Mouse (Mus musculus): ENCODE data around the gene Snx29.

The Snx29 gene

DNA sequence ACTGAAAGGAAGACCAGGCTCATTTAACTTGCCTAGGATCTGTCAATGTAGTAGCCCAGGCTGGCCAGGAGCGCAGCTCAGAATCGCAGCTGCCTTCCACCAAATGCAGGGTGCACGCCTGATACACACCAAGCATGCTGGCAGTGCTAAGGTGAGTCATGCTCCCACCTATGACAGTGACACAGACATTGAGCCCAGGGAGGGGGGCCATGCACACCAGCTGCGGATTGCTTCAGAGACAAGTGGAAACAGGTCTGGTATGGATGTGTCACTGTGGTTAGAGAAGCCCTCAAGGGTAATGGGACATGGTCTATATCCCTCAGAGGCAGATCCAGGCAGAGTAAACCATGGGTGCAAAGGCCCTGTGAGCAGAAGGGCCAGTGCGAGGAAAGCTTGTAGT lies 425.2 kb downstream of the Snx29 start:
- DNase-seq = no peak

DNA sequence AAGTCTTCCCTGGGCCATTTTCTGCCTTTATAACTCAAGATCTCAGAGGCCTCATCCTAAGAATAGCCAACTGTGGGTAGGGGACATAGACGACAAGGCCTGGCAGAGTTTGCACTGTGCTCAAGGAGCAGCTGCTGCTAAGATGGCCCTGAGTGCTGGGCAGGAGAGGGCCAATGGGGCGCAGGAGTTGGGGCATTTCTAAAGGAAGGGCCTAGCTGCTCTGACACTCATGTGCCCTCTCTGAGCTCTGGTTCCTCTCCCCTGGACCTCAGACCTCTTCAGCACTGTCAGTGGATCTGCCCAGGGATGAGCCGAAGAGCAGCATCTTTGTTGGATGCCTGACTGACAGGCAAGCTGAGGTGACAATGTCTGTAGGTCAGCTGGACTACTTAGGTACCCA lies 426.4 kb downstream of the Snx29 start:
- DNase-seq = no peak

DNA sequence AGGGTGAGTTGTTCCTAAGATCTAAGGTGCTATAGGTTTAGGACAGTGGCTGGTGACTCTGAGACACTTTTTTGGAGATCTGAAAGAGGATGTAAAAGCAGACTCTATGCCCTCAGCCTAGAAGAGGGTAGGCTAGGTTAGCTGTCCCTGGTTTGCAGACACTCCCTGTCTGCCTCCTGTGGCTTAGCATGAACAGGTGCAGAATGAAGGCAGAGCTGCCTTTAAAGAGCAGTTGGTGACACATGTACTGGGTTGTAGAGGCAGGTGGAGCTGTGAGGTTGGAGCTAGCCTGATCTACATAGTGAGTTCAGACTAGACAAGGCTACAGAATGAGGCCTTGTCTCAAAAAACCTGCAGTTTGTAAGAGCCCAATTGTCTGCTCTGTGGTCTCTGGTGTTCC lies 427.9 kb downstream of the Snx29 start:
- DNase-seq = no peak

- DNase-seq = no peak
These were observed 429.8 kb downstream of the Snx29 start for GRCm38 (mm10) chr16:11752557-11752956.

- DNase-seq = no peak
These were observed 430.8 kb downstream of the Snx29 start for GRCm38 (mm10) chr16:11753466-11753865.

DNA sequence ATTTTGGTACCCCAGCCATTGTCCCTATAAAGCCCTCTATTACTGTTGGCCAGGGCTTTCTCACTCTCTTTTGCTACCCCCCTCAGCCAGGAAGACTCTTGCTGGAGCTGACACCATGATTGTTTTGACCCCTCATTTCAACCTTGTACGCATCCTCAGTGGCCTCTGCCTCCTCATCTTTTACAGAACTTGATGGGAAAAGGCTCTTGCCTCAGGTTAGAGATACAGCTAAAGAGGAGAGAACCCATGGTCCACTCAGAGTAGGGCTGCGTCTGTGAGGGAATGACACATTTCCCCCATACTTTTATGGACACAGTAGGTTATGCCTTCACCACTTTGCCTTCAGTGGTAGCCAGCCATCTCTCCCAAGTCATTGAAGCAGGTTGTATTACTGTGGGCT lies 431.4 kb downstream of the Snx29 start:
- no peak for DNase-seq

GRCm38 (mm10) chr16:11755281-11756066 lies 432.8 kb downstream of the Snx29 start:
- no peak for DNase-seq

GRCm38 (mm10) chr16:11756598-11757245 lies 434.0 kb downstream of the Snx29 start:
- DNase-seq = no peak

- DNase-seq = no peak
These were observed 434.8 kb downstream of the Snx29 start for GRCm38 (mm10) chr16:11757471-11757870.

DNA sequence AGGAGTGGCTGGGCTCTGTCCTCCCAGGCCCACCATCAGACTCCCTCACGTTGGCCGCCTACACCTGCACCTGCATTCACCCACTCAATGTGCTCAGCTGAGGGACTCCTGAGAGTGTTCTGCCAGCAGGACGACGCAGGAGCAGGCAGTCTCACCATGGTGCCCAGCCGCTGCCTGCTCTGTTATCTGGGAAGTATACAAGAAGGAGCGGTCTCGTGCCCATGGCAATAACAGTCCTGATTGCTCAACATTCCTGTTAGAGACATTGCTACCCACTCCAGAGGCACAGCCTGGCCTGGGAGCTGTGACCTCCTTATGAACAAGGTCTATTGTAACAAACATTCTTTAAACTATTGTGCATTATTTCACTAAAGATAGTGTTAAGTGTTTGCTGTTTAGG lies 435.2 kb downstream of the Snx29 start:
- DNase-seq = no peak

DNA sequence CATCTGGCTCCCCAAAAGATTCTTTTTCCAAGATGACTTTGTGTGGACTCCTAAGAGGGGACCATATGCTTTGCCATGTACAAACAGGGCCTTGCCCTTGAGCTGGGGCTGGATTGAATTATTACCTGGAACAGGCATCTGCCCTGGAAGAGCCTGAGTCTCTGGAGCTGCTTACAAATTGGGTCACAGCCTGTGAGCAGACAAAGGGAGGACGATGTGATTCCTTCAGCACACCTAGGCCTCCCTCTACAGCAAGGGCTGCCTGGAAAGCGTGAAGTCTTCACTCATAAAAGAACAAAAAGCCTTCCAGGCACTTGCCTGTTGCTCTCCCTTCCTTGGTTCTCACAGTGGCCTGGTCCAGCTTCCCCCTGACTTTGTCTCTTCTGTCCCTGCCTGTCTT lies 449.6 kb downstream of the Snx29 start:
- DNase-seq = no peak

GRCm38 (mm10) chr16:11774321-11774720 lies 451.6 kb downstream of the Snx29 start:
- no peak for DNase-seq

DNA sequence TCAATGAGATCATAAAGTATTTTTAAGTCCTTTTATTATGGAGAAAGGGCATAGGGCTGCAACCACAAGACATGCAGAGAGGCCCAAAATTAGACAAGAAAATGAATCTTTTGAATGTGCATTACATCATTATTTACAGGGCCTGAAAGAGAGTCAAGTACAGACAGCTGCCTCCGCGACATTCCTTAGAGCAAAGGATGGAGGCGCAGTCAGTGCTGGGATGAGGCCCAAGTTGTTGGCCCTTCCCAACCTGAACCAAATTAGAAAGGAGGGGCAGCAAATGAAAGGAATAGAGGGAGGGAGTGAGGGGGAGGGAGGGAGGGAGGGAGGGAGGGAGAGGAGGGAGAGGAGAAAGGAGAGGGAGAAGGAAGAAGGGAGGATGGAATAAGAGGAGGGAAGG lies 453.8 kb downstream of the Snx29 start:
- no peak for DNase-seq

- DNase-seq = no peak
These were observed 455.5 kb downstream of the Snx29 start for GRCm38 (mm10) chr16:11778191-11778590.

DNA sequence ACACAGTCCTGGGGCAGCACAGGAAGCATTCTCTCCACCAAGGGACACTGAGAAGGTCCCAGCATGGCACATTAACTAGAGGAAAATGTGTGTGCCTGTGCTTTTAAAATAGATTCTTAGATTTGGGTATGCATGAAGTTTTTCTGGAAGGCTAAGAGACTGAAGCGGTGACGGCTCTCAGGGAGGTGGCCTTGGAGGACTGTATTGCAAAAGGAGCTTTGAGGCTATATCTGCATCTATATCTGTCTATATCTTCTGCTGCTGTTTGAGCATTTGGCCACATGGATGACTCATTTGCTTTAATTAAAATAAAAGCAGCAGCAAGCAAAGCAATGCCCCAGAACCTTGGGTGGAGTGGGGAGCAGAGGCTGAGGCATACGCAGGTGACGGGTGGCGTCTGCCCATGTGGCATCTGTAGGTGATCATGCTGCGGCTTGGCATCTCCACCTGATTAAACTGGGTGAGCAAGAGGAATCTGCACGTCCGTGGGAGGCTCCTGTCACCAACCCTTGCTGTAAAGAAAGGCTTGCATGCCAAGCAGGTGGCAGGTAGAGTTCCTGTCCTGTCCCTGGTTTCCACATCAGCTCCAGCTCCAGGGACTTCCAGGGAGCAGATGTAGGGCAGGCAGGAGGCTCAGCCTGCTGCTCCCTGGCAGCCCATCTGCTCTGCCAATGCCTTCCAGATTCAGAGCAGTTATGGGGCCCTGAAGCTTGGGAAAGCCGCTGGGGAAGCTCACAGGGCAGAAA lies 456.2 kb downstream of the Snx29 start:
- DNase-seq = no peak

DNA sequence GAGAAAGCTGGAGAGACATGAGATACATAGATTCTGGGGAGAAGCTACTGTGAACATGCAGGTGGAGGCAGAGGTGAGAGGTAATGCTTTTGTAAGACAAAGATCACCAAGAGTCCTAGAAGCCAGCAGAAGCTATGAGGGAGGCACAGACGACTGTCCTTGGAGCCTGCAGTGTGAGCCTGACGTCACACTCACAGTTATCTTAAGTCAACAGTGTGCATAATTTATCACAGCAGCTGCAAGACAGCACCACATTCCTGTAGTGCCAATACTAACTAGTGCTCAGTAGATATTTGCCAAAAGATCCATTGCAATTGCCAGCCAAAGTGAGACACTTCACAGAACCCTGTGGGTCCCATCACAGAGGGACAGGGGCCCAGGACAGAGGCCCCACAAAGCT lies 459.4 kb downstream of the Snx29 start:
- no peak for DNase-seq

DNA sequence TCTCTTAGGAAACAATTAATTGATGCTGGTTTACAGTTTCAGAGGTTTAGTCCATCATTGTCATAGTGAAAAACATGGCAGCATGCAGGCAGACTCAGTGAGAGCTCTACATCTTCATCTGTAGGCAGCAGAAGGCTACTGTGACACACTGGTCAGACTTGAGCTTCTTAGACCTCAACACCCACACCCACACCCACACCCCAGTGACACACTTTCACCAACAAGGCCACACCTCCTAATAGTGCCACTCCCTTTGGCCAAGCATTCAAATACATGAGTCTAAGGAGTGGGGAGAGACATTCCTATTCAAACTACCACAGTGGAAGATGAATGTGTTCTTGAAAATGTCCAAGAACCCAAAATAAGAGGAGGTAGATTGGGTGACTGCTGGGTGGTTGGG lies 460.6 kb downstream of the Snx29 start:
- no peak for DNase-seq

DNA sequence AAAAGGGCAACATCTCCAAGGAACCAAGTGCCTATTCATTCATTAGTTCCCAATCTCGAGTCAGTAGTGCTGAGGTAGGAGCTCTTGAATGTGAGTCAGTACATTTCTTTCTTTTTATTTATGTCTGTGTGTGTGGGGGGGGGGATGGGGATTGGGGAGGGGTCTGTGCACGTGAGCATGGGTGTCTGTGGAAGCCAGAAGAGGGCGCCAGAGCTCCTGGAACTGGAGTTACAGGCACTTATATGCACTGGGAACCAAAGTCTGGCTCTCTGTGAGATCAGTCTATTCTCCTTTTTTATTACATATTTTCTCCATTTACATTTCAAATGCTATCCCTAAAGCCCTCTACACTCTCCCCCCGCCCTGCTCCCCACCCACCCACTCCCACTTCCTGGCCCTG lies 461.6 kb downstream of the Snx29 start:
- DNase-seq = no peak

DNA sequence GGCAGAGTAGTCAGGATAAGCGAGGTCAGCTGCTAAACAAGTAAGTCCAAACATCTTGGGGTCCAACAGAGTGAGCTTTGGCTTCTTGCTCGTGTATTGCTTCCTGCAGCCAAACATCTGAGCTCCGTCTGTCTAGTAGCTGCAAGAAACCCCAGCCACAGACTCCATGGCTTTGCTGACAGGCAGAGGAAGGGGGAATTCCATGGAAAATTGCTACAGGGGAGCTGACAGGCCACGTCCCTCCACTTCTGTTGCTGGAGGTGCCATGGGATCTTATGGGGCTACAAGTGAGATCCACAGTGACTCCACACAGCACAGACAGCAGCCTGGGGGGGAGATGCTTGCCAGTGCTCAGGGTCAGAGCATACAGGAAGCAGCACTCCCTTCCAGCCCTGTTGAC lies 463.1 kb downstream of the Snx29 start:
- no peak for DNase-seq

DNA sequence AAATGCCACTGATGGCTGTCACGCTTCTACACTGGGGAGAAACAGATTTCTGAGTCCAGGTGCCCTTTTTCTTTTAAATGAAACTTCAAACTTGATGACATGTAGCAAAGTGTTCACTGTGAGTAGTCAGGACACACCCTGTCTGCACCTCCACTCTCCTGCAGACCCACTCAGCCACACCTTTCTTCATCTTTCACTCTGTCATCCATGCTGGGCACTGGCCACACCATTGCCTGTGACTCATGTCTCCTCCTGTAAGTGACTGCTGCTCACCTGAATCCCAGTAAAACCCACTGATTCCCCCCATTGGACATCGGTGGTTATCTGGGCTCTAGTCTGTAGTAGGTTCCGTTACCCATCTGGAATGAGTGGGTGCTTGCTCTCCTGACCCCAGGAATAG lies 467.8 kb downstream of the Snx29 start:
- DNase-seq = no peak

- DNase-seq = no peak
These were observed 470.7 kb downstream of the Snx29 start for GRCm38 (mm10) chr16:11793391-11793790.

DNA sequence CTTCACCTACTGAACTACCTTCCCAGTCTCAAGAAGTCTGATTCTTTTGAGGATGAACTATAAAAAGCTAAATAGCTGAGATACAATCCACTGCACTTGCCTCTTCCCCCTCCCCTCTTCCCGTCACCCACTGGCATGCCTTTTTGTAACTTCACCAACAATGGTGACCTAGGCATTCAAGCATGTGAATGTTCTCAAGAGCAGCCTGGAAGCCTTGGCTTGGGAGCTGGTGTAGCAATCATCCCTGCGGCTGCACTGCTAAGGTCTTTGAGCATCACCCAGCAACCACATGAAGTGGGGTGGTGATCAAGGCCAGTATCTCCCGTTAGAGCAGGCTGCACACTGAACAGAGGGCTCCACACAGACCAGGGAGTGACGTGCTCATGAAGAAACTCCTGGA lies 471.9 kb downstream of the Snx29 start:
- DNase-seq = no peak

- no peak for DNase-seq
These were observed 473.2 kb downstream of the Snx29 start for GRCm38 (mm10) chr16:11795758-11796460.

Data from thymus, postnatal 14 days (tissue).